Mouse (Mus musculus) frontal cortex, postnatal 36 days (tissue): Measurements from ENCODE around the gene Cebpa.
A peak's percentile ranks its signal among the peaks of the same experiment; 100 is the strongest.

ENCODE experiments used
- DNase-seq, 2 experiments: peaks; one replicate each; pipeline ENCODE4 v3.0.0; 2022; ENCODE audit warnings: low spot score in 2 of 2

Cebpa gene

GRCm38 (mm10) chr7:35120146-35120691 lies 1.1 kb downstream of the Cebpa start:
- DNase-seq, result peak; percentile 11 to 21

GRCm38 (mm10) chr7:35121150-35121549 lies 2.1 kb downstream of the Cebpa start:
- DNase-seq, result no peak

GRCm38 (mm10) chr7:35122401-35123320 lies 3.6 kb downstream of the Cebpa start:
- DNase-seq, result no peak

GRCm38 (mm10) chr7:35123431-35123953 lies 4.4 kb downstream of the Cebpa start:
- DNase-seq, result no peak

GRCm38 (mm10) chr7:35124216-35124615 lies 5.1 kb downstream of the Cebpa start:
- DNase-seq, result no peak

- no peak for DNase-seq
Observed at GRCm38 (mm10) chr7:35124745-35125144, 5.7 kb downstream of the Cebpa start.

GRCm38 (mm10) chr7:35125971-35126370 lies 6.9 kb downstream of the Cebpa start:
- DNase-seq, result no peak

GRCm38 (mm10) chr7:35127001-35127400 lies 7.9 kb downstream of the Cebpa start:
- DNase-seq, result peak; percentile 19 to 33

GRCm38 (mm10) chr7:35127721-35128120 lies 8.6 kb downstream of the Cebpa start:
- DNase-seq, result no peak

GRCm38 (mm10) chr7:35128677-35129567 lies 9.8 kb downstream of the Cebpa start:
- no peak for DNase-seq

- no peak for DNase-seq
Observed at GRCm38 (mm10) chr7:35130059-35130738, 11.1 kb downstream of the Cebpa start.

- no peak for DNase-seq
Observed at GRCm38 (mm10) chr7:35130888-35131287, 11.8 kb downstream of the Cebpa start.

GRCm38 (mm10) chr7:35131601-35132000 lies 12.5 kb downstream of the Cebpa start:
- no peak for DNase-seq

GRCm38 (mm10) chr7:35134621-35135020 lies 15.5 kb downstream of the Cebpa start:
- DNase-seq, result no peak

GRCm38 (mm10) chr7:35137524-35137923 lies 18.4 kb downstream of the Cebpa start:
- DNase-seq, result no peak

- no peak for DNase-seq
Observed at GRCm38 (mm10) chr7:35138481-35138880, 19.4 kb downstream of the Cebpa start.

GRCm38 (mm10) chr7:35139880-35140279 lies 20.8 kb downstream of the Cebpa start:
- no peak for DNase-seq

GRCm38 (mm10) chr7:35141519-35141918 lies 22.4 kb downstream of the Cebpa start:
- DNase-seq, result no peak

- no peak for DNase-seq
Observed at GRCm38 (mm10) chr7:35142522-35142921, 23.4 kb downstream of the Cebpa start.

GRCm38 (mm10) chr7:35143864-35144618 lies 24.9 kb downstream of the Cebpa start:
- no peak for DNase-seq

GRCm38 (mm10) chr7:35145068-35145467 lies 26.0 kb downstream of the Cebpa start:
- DNase-seq, result no peak
